Mouse (Mus musculus): ENCODE measurements at regions not wholly inside any gene's neighbourhood (a gene's known extent, or its start where the extent isn't known, plus 50 kb on each side); places are given as distances from the start of the nearest gene placed in this dataset.

DNA sequence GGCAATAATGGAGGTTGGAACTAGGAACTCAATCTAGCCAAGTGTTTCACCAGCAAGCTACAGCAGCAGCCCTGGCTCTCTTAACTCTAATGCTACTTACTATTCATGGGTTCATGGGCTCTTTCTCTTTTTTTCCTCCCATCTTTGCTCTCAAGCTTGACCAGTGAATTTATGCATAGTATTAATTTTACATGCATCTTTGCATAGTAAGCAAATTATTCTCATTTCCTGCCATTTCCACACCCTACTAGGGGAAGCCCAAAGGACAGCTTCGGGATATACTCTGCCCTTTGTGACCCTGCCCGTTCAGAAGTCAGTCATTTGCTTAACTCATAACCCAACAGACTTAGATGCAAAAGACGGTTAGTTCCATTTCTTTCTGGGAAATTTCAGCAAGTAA is 153.2 kb downstream of the Qrsl1 start:
- no peak for DNase-seq (ENCODE audit: low spot score in 2 of 2)

GRCm38 (mm10) chr10:43749496-43750110 is 151.9 kb downstream of the Qrsl1 start:
- no peak for DNase-seq (ENCODE audit: low spot score in 2 of 2)

- DNase-seq (ENCODE audit: low spot score in 2 of 2): no peak
Observed at GRCm38 (mm10) chr10:43750401-43750800, 151.1 kb downstream of the Qrsl1 start.

- no peak for DNase-seq (ENCODE audit: low spot score in 2 of 2)
Observed at GRCm38 (mm10) chr10:43750854-43751253, 150.7 kb downstream of the Qrsl1 start.

DNA sequence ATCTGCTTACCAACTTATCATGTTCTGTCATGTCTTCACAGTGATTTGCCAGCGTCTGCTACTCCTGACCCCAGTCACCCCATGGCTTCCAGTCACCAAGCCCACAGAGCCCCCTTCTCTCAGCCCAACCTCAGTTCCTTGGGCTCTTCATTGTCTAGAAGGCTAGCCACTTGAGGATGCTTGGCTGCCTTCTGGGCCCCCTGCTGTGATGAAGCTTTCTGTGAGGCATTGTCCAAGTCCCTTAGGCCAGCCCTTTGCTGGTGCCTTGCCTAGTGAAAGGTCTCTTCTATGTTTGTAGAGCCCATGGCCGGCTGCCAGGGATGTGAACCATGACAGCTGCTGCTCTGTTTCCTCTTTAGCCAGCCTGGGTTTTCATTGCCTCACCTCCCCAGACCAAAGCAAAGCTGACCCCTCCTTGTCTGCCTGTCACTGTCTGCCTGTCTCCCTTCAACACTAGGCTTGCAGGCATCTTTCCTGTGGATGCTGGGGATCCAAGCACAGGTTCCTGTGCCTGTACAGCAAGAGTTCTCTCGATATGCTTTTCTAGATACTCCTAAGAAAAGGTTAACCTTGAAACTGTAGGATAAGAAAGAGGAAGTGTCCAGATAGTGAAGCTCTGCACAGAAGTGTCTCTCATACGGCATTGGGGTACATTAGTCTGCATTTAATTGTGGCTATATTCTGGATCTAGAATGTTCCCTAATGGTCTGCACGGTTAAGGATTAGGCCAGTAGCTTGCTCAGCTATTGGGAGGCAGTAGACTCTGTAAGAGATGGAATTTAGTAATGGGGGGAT is 149.5 kb downstream of the Qrsl1 start:
- peak; percentile 57 to 68 for DNase-seq (ENCODE audit: low spot score in 2 of 2)

DNA sequence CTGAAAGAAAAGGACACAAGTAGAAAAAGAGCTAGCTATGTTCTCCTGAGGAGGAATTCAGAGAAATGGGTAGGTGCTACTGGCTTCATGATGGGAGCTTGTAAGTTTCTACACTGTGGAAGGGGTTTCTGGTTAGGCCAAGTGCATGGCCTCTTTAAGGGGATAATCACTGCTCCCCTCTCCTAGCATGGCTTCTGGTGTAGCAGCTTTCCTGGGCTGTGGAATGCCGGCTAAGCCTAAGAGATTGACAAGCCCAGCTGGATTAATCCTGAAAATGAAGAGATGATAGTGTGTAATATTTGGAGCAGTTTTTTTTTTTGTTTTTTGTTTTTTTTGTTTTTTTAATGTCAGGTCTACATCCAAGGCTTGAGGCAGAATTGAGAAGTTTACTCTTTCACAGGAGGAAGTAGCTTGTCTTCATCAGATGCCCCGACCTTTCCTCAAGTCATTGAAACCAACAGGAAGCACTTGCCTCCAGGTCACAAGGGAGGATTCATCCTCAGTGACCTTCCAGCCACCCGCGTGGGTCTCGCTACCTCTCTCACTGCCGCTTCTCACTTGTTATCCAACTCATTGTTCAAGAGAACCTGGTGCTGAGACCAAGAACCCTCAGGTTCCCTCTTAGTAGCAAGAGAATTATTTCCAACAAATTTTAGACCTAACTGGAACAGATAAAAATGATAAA is 144.5 kb downstream of the Qrsl1 start:
- DNase-seq (ENCODE audit: low spot score in 2 of 2): no peak

DNA sequence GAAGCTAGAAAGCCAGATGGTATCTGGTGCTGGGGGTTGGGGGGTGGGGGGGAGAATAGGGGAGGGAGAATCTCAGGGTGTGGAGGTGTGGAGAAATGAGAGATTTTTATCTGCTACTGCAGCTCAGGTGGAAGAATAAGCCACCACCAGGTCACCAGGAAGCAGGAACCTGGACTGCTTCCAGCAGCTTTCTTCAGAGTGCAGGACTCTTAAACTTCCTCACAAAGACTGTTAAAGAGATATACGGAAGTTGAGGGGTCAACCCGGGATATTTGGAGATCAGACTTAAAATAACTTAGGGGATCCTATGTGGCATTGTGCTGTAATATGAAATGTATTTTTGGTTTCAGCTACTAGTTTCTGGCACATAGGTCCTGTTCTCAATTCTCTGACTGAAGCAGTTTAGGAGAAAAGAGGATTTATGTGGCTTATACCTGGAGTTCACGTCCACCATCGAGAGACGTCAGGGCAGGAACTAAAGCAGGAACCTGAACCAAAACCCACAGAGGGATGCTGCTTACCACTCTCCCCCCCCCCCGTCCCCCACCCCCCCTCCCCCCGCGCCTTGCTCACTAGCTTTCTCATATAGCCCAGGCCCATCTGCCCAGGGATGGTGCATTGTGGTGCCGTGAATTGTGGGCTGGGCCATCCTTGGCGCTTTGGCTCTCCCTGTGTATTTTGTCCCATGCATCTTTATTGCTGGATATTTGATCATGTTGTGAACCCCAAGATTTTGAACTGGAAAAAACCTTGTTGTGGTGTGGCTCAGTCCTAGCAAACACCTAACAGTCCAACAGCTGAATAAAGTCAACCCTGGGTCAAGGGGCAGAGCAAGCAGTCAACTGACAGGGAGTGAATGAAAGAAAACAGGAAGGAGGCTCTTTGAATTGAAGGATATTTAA is 143.2 kb downstream of the Qrsl1 start:
- no peak for DNase-seq (ENCODE audit: low spot score in 2 of 2)

GRCm38 (mm10) chr10:43759186-43759905 is 142.2 kb downstream of the Qrsl1 start:
- DNase-seq (ENCODE audit: low spot score in 2 of 2): no peak

DNA sequence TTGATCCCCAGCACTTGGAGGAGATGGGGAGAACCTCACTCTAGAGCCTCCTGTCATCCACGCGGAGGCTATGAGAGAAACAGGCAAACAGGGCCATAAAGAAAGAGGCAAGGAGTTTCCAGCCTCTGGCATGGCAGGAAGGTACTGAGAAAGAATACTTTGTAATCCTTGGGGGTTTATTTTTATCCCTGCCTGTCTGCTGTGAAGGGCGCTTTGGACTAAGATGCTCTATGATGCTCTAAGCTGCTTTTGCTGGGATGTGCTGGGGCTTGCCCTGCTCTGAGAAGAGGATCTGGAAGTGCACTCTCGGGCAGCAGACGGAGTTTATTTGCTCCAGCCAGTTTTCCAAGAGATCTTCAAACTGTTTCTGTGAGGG is 141.7 kb downstream of the Qrsl1 start:
- no peak for DNase-seq (ENCODE audit: low spot score in 2 of 2)

- DNase-seq (ENCODE audit: low spot score in 2 of 2): no peak
Observed at GRCm38 (mm10) chr10:43761979-43762570, 139.5 kb downstream of the Qrsl1 start.

DNA sequence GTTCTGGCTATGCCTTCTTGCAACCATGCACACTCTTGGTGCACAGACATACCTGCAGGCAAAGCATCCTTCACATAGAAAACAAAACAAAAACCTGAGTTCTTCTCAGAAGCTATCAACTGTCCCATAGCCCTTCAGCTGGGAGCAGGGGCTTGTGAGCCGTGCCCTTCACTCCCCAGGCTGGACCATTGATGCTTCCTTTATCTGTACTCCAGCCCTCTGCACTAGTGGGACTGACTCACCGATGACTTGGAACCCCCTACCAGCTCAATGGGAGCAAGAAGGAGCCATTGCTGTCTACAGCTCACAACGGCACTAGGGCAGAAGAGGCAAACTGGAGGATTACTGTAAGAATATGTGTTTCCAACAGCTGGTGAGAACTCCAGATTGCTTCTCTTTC is 137.0 kb downstream of the Qrsl1 start:
- DNase-seq (ENCODE audit: low spot score in 2 of 2): no peak

DNA sequence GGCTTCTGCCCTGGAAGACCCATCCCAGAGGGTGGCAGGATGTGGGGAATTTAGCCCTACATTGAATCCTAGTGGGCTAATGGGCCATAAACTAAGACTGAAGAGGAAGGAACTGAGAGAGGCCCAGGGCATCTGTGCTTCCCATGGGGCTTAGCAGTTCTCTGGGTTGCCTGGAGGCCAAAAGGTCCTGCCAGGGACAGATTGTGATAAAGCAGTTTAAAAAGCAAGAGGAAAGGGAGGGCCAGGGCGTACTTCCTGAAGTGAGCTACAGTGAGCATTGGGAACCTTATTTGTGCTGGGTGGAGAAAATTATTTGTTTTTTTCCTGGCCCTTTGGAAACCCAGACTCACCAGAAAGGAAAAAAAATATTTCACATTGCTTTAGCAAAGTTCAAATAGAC is 136.3 kb downstream of the Qrsl1 start:
- no peak for DNase-seq (ENCODE audit: low spot score in 2 of 2)

DNA sequence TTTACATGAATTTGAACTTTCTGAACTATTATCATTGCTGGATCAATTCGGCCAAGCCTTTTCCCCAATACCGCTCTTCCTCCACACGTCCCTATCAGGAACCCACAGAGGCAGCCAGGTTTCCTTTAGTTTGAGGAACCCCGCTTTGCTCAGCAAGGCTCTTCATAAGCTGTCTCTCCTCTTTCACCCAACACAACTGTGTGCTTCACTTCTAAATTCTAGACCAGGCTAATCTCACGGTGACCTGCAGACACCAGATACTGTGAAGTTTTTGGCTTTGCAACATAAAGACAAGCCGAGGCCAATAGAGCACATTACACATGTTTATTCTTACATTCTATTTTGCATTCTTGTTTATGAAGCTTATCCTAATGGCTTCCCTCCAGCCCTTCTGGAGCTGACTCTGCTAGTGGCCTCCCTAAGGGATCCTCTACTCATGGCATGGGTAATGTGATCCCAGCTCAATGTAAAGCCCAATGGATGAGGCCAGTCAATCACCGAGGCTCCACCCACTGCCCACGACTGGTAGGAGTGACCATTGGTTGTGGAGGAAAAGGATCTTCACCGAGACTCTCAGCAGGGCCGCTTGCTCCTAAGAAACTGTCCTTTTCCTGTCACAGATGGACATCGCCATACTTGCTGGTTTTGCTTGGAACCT is 135.6 kb downstream of the Qrsl1 start:
- no peak for DNase-seq (ENCODE audit: low spot score in 2 of 2)

- no peak for DNase-seq (ENCODE audit: low spot score in 2 of 2)
Observed at GRCm38 (mm10) chr10:43767961-43768726, 133.4 kb downstream of the Qrsl1 start.

- DNase-seq (ENCODE audit: low spot score in 2 of 2): no peak
Observed at GRCm38 (mm10) chr10:43769026-43769425, 132.5 kb downstream of the Qrsl1 start.

DNA sequence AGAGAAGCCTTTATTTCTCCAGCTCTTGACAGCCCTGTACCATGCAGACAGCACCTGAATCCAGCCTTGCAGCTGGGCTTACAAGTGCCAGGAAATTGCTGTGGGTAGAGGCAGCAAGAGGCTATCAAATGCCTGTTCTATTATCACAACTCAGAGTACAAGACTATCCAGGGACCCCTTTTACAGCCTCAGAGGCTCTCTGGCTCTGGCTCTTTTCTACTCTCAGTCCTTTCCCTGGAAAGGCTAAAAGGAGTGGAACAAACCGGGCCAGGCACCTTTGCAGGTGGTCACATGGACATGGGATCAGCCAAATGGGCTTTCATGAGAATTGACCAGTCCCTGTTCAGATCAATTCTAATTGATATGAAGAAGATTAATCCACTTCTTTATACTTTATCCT is 125.7 kb downstream of the Qrsl1 start:
- DNase-seq (ENCODE audit: low spot score in 2 of 2): no peak

DNA sequence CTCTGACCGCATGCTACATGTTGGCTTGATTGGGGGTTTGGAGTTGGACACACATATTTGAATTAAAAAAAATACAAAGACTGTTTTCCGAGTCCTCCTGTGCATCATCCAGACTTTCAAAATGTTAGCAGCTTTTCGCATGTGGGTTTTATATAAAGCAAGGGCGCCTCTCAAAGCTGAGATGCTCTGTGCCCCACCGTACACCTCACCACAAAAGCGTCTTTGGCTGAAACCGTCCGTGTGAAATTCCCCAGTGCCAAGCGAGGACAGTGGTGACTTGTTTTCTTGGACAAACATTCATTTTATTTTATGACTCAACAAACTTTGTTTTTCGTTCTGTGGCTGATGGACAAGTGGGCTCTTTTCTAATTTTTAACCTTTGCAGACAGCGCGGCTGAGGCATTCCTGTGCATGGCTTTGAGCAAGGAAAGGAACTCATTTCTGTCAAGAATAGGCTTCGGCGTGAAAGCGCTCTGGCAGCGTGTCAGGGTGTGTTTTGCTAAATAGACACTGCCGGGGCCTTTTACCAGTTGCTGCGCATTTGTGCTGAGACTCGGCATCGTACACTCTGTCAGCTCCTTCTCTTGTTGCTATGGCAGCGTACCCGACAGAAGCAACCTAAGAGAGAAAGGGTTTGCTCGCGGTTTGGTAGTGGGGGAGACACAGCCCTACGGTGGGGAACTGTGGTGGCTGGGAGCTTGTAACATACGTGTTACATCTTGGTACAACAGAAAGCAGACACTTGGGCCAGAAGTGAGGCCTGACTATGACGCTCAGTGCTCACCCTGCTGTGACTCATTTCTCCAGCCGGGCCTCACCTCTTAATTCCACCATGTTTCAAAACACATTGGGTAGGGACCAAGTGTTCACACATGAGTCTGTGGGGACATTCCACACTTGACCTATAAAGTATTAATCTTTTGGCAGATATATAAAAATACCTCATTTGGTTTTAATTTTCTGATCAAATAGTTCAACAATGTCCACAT is 123.6 kb downstream of the Qrsl1 start:
- DNase-seq (ENCODE audit: low spot score in 2 of 2): peak; percentile 32 to 52

GRCm38 (mm10) chr10:43780571-43780970 is 121.0 kb downstream of the Qrsl1 start:
- no peak for DNase-seq (ENCODE audit: low spot score in 2 of 2)
